Mouse (Mus musculus): ENCODE data around the gene Gcnt1. TPM values are rescaled to one million over a fixed set of nuclear protein-coding genes. Genes with fewer than 3 reads are reported as not detected.
A peak's percentile ranks its signal among the peaks of the same experiment; 100 is the strongest.

Gene Gcnt1
- polyA plus RNA-seq, 1 experiment from 2014 or later, result 17.9 TPM

DNA sequence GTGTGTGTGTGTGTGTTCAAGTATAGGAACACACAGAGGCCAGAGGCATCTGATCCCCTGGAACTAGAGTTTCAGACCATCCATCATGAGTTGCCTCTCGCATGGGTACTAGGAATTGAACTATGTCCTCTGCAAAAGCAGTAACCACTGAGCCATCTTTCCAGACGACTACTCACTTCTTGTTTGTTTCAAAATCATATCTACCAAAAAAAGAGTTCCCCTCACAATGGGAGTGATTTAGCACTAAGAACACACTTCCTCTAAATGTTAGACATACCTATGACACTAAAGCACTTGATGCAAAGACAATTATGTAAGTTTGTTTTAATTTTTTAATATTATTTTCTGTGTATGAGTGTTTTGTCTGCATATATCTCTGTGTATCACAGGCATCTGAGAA lies 24.8 kb downstream of the Gcnt1 start:
- Histone ChIP-seq H3K27me3 (no peaks in the 10 kb centered on the region), H3K9me3 (replicated peaks) (no peaks in the 10 kb centered on the region), H3K4me1 (replicated peaks) (peaks cover 95% of the 10 kb centered on the region), H3K36me3 (peaks cover 52% of the 10 kb centered on the region), H3K4me3 (replicated peaks) (no peak overlapping the region), H3K9ac (no peak overlapping the region), H3K4me2 (no peak overlapping the region), H3K27ac (no peak overlapping the region)
- 59% methylated on average over 2 of the region's 2 CpGs for WGBS (ENCODE audit: insufficient replicate concordance)
- DNase-seq, result no peak
- ATAC-seq (ENCODE audit: low read depth), result no peak

GRCm38 (mm10) chr19:17346716-17347474 lies 25.7 kb downstream of the Gcnt1 start:
- ATAC-seq (ENCODE audit: low read depth) (no peak), DNase-seq (no peak)
- Histone ChIP-seq H3K4me1 (replicated peaks) (peaks cover 95% of the 10 kb centered on the region), H3K27ac (no peak overlapping the region), H3K27me3 (no peaks in the 10 kb centered on the region), H3K36me3 (peaks cover 55% of the 10 kb centered on the region), H3K4me3 (replicated peaks) (no peak overlapping the region), H3K9me3 (replicated peaks) (no peaks in the 10 kb centered on the region), H3K9ac (peak overlapping the region; percentile 26; the same call in 1 of the 2 replicates), H3K4me2 (no peak overlapping the region)
- WGBS (ENCODE audit: insufficient replicate concordance), result 82% methylated on average over 3 of the region's 3 CpGs

- 47% methylated on average over 7 of the region's 7 CpGs for WGBS (ENCODE audit: insufficient replicate concordance)
- H3K36me3 ChIP-seq, result peaks cover 46% of the 10 kb centered on the region
- H3K27ac ChIP-seq, result peak overlapping the region; percentile 26; the same call in 1 of the 2 replicates
- H3K9me3 ChIP-seq (replicated peaks), result no peaks in the 10 kb centered on the region
- H3K9ac ChIP-seq, result no peak overlapping the region
- peaks cover 91% of the 10 kb centered on the region for H3K4me1 ChIP-seq (replicated peaks)
- no peak overlapping the region for H3K4me3 ChIP-seq (replicated peaks)
- no peaks in the 10 kb centered on the region for H3K27me3 ChIP-seq
- DNase-seq (no peak), ATAC-seq (ENCODE audit: low read depth) (no peak)
- no peak overlapping the region for H3K4me2 ChIP-seq
Observed at GRCm38 (mm10) chr19:17344881-17345280, 27.8 kb downstream of the Gcnt1 start.

DNA sequence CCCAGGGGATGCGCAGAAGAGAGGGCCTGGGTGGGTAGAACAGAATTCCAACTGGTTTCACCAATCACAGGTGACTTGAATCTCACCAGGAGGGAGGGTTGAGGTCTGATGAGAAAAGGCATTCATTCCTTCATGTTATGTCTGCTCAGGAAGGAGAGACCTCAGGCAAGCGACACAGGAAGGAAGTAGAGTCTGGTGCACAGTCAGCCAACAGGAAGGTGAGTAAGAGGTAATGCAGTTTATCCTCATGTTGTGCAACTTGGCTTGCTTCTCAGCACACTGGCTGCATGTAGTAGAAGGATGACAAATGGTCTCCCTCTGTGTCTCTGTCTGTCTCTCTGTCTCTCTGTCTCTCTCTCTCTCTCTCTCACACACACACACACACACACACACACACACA lies 33.1 kb downstream of the Gcnt1 start:
- H3K27ac ChIP-seq, result peak overlapping the region; percentile 99
- no peak for ATAC-seq (ENCODE audit: low read depth)
- peaks cover 57% of the 10 kb centered on the region for H3K36me3 ChIP-seq

DNA sequence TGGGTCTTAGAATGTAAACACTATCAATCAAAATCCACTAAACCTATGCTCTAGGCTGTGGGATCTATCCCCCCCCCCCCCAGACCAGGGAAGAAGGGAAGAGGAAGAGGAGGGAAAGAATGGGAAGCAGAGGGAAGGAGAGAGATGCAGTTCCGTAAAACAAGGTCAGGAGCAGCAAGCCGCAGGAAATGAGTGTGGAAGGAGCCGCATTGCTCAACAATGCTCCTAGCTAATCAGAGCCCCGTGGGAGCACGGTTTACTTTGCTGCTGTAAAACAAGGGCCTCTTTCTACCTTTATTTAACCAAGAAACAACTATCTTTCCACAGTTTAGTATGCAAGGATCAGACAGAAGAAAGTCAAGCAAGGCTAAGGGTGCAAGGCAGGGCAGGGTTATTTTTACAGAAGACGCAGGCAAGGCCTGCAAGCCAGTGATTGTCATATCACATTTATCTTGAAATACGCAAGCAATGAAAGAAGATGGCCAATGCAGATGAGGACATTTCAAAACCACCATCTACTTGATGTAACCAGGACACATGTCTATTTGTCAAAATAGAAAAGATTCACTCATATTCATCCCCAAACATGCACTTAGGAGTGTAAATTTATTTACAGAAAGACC lies 35.5 kb downstream of the Gcnt1 start:
- Histone ChIP-seq H3K9ac (peak overlapping the region; percentile 73), H3K36me3 (peaks cover 61% of the 10 kb centered on the region), H3K4me3 (replicated peaks) (peak overlapping the region; percentile 35), H3K4me2 (peak overlapping the region; percentile 73), H3K27ac (peak overlapping the region; percentile 99), H3K4me1 (replicated peaks) (peaks cover 95% of the 10 kb centered on the region), H3K27me3 (no peaks in the 10 kb centered on the region), H3K9me3 (replicated peaks) (no peaks in the 10 kb centered on the region)
- WGBS (ENCODE audit: insufficient replicate concordance), result 16% methylated on average over 7 of the region's 7 CpGs
- ATAC-seq (ENCODE audit: low read depth) (peak; percentile 63), DNase-seq (no peak)

More for the DNA sequence above, 33.1 kb downstream of the Gcnt1 start:
- DNase-seq, result no peak
- WGBS (ENCODE audit: insufficient replicate concordance), result 84% methylated on average over 2 of the region's 2 CpGs
- Histone ChIP-seq H3K9ac (0 out of 2 replicates have a peak overlapping the region, but pooled peaks have one; percentile 33), H3K4me1 (replicated peaks) (peaks cover 95% of the 10 kb centered on the region), H3K9me3 (replicated peaks) (no peaks in the 10 kb centered on the region), H3K27me3 (no peaks in the 10 kb centered on the region), H3K4me3 (replicated peaks) (no peak overlapping the region), H3K4me2 (no peak overlapping the region)

- Histone ChIP-seq H3K27me3 (no peaks in the 10 kb centered on the region), H3K4me2 (peak overlapping the region; percentile 73), H3K36me3 (peaks cover 61% of the 10 kb centered on the region), H3K9ac (peak overlapping the region; percentile 73), H3K4me1 (replicated peaks) (peaks cover 93% of the 10 kb centered on the region), H3K9me3 (replicated peaks) (no peaks in the 10 kb centered on the region), H3K27ac (peak overlapping the region; percentile 99), H3K4me3 (replicated peaks) (peak overlapping the region; percentile 35)
- DNase-seq (no peak), ATAC-seq (ENCODE audit: low read depth) (no peak)
- 74% methylated on average over 7 of the region's 7 CpGs for WGBS (ENCODE audit: insufficient replicate concordance)
Observed at GRCm38 (mm10) chr19:17336646-17337045, 36.0 kb downstream of the Gcnt1 start.

DNA sequence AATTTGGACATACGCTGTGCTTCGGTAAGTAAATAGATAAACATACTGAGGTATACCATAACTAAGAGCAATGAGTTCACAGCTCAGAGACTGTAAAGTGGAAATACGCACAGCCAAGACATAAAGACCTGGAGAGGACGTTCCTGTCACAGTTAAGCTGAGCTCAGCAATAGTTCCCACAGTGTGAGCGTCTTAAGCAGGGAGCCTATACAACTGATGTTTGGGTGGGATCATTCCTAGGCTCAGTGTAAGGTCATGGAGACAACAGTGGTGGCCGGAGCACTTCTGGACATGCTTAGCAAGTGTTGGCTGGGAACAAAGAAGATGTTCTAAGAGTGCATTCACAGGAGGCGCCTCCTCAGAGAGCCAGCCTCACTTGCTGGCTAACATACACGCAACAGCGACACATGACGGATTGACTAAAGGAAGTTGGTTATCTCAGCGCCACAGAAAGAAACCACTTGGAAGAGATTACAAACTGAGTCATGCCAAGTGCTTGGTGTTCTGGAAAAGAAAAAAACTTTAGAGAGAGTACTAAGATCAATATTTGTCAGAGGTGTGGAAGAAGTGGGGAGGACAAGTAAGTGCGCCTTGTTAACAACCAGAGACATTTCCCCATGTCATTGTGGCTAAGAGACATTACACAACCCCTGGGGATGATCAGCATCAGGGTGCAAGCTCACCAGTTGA lies 37.9 kb downstream of the Gcnt1 start:
- Histone ChIP-seq H3K9me3 (replicated peaks) (no peaks in the 10 kb centered on the region), H3K4me1 (replicated peaks) (peaks cover 93% of the 10 kb centered on the region), H3K27me3 (no peaks in the 10 kb centered on the region), H3K9ac (peak overlapping the region; percentile 73), H3K4me3 (replicated peaks) (peak overlapping the region; percentile 39), H3K4me2 (peak overlapping the region; percentile 73), H3K36me3 (peaks cover 67% of the 10 kb centered on the region), H3K27ac (peak overlapping the region; percentile 99)
- DNase-seq, result no peak
- 24% methylated on average over 12 of the region's 12 CpGs for WGBS (ENCODE audit: insufficient replicate concordance)
- ATAC-seq (ENCODE audit: low read depth), result peak; percentile 89

GRCm38 (mm10) chr19:17333043-17333442 lies 39.6 kb downstream of the Gcnt1 start:
- DNase-seq (no peak), ATAC-seq (ENCODE audit: low read depth) (no peak)
- H3K4me3 ChIP-seq (replicated peaks), result no peak overlapping the region
- peaks cover 93% of the 10 kb centered on the region for H3K4me1 ChIP-seq (replicated peaks)
- H3K27me3 ChIP-seq, result no peaks in the 10 kb centered on the region
- H3K27ac ChIP-seq, result peak overlapping the region; percentile 99
- no peaks in the 10 kb centered on the region for H3K9me3 ChIP-seq (replicated peaks)
- H3K9ac ChIP-seq, result peak overlapping the region; percentile 73; the same call in 1 of the 2 replicates
- WGBS (ENCODE audit: insufficient replicate concordance), result 84% methylated on average over 7 of the region's 7 CpGs
- peaks cover 66% of the 10 kb centered on the region for H3K36me3 ChIP-seq
- H3K4me2 ChIP-seq, result no peak overlapping the region

DNA sequence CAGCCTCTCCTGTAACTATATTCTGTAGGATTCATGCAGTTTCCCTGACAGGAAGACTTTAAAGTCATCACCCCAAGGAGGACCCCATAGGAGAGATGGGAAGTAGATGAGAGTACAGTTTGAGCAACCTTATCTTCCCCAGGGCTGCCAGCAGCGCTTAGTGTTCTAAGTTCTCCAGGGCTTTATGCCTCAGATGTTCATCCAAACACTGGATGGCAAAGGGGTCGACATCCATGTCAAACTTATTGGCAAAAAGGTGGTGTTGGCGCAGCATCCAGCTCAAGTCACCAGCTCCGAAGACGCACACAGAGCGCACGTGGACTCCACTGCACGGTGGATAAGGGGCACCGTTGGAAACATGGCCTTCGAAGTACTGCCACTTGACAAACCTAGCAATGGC lies 43.7 kb downstream of the Gcnt1 start:
- WGBS (ENCODE audit: insufficient replicate concordance), result 78% methylated on average over 10 of the region's 10 CpGs
- Histone ChIP-seq H3K9me3 (replicated peaks) (no peaks in the 10 kb centered on the region), H3K4me1 (replicated peaks) (peaks cover 88% of the 10 kb centered on the region), H3K4me3 (replicated peaks) (0 out of 2 replicates have a peak overlapping the region, but pooled peaks have one; percentile 2), H3K9ac (peak overlapping the region; percentile 53), H3K4me2 (peak overlapping the region; percentile 45), H3K36me3 (peaks cover 72% of the 10 kb centered on the region), H3K27ac (peak overlapping the region; percentile 89), H3K27me3 (no peaks in the 10 kb centered on the region)
- no peak for DNase-seq
- no peak for ATAC-seq (ENCODE audit: low read depth)

GRCm38 (mm10) chr19:17327881-17328404 lies 44.7 kb downstream of the Gcnt1 start:
- WGBS (ENCODE audit: insufficient replicate concordance), result 19% methylated on average over 6 of the region's 6 CpGs
- peak overlapping the region; percentile 50 for H3K9ac ChIP-seq
- DNase-seq (no peak), ATAC-seq (ENCODE audit: low read depth) (peak; percentile 18)
- H3K4me3 ChIP-seq (replicated peaks), result 0 out of 2 replicates have a peak overlapping the region, but pooled peaks have one; percentile 2
- peak overlapping the region; percentile 45 for H3K4me2 ChIP-seq
- peaks cover 64% of the 10 kb centered on the region for H3K36me3 ChIP-seq
- H3K4me1 ChIP-seq (replicated peaks), result peaks cover 82% of the 10 kb centered on the region
- H3K9me3 ChIP-seq (replicated peaks), result no peaks in the 10 kb centered on the region
- no peaks in the 10 kb centered on the region for H3K27me3 ChIP-seq
- H3K27ac ChIP-seq, result peak overlapping the region; percentile 89

DNA sequence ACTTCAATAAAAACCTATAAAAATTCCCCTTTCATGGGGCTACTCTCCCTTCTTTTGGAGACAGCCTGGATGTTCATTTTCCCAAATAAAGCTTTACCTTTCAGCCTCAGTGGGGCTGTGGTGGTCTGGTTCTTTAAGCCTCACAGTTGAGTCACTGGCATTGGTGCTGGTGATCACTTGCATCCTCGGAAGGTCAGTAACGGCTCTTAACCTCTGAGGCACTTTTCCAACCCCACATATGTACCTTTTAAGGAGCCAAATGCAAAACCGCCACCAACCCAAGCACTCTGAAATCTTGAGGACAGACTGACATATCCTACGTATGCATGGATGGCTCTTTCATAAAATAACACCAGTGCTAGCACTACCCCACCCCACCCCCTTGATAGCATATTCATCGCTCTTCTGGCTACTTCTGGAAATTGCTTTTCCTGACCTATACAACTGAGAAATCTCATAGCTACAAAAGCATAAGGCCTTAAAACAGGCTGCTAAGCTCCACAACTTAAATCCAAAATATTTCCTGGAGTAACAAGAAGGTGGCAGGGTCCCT lies 48.9 kb downstream of the Gcnt1 start:
- peaks cover 80% of the 10 kb centered on the region for H3K4me1 ChIP-seq (replicated peaks)
- DNase-seq, result no peak
- H3K27me3 ChIP-seq, result no peaks in the 10 kb centered on the region
- H3K27ac ChIP-seq, result peak overlapping the region; percentile 99
- peak overlapping the region; percentile 66 for H3K4me2 ChIP-seq
- peak overlapping the region; percentile 37 for H3K4me3 ChIP-seq (replicated peaks)
- peak overlapping the region; percentile 69 for H3K9ac ChIP-seq
- WGBS (ENCODE audit: insufficient replicate concordance), result 18% methylated on average over 5 of the region's 5 CpGs
- no peaks in the 10 kb centered on the region for H3K9me3 ChIP-seq (replicated peaks)
- peaks cover 26% of the 10 kb centered on the region for H3K36me3 ChIP-seq
- ATAC-seq (ENCODE audit: low read depth), result peak; percentile 71
